Mouse (Mus musculus) thymus, adult 18-20 months (tissue): ENCODE data around the gene Gm13889.

Experiments
- DNase-seq, 2 experiments: peaks; one replicate each; pipeline ENCODE4 v3.0.0; 2022; ENCODE audit warnings: mixed read lengths in 2 of 2

Gm13889 gene

GRCm38 (mm10) chr2:93956908-93957784, at the start of gene Gm13889:
Gene Gm13889 (minus strand): TSS chr2:93957201.
- DNase-seq = peak; percentile 12 to 15

GRCm38 (mm10) chr2:94002331-94002730, 45.3 kb upstream of the Gm13889 start:
- DNase-seq = peak; percentile 30 to 39

DNA sequence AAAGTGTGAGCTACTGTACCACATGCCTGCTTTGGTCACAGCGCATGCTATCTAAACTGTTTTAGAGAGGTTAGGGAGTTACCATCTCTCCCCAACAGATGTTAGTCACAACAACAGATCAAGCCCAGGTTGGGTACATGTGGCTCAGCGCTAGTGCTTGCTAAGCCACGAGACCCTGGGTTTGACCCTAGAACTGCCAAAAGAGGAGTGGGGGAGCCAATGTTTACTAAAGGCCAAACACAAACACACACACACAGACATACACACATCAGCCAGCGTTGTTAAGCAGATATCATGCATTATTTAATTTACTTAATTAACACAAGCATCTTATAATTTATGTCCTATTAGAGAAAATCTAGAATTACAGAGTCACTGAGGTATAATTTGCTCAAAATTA, 44.9 kb upstream of the Gm13889 start:
- no peak for DNase-seq

- DNase-seq = no peak
Observed at GRCm38 (mm10) chr2:94001411-94001810, 44.4 kb upstream of the Gm13889 start.

DNA sequence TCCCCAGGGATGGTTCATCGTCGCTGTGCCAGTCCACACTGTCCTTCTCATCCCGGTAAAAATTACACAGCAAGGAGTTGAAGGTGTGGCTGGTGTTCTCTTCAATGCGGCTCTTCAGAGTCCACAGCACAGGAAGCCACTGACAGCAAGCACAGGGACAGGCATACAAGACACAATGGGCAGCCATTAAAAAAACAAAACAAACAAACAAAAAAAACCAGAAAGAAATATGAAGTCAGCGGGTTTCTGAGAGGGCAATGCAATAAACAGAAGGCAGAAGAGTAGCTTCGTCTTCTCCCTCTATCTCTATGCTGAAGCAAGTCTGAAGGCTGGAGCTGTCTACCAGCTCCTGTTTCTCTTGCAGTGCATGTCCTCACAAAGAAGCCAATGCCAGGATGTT, 39.3 kb upstream of the Gm13889 start, which contains the start of gene Gm27027:
TSS of gene Gm27027 (minus strand) at position 101 of the 400 bp plus-strand sequence.
- DNase-seq = no peak

DNA sequence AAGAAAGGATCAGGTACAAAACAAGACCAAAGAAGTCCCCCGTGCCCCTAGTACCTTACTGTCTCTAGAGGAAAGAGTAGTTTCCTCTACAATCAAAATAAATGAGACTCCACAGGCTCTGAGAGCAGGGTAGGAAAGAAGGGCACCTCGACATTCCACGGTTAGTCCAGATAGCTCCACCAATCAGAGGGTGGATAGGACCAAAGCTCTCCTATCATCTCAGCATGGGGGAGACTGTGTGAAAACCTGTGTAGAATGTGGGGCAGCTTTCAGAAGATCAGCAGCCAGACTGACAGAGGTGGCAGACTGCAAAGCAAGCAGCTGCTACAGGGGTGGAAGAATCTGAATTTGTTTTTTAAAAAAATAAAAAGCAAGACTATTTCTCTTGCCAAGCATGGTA, 35.8 kb upstream of the Gm13889 start:
- no peak for DNase-seq

GRCm38 (mm10) chr2:93992259-93992658, 35.3 kb upstream of the Gm13889 start:
- no peak for DNase-seq

GRCm38 (mm10) chr2:93991336-93991735, 34.3 kb upstream of the Gm13889 start:
- no peak for DNase-seq

GRCm38 (mm10) chr2:93988440-93988839, 31.4 kb upstream of the Gm13889 start:
- DNase-seq = no peak

- no peak for DNase-seq
Observed at GRCm38 (mm10) chr2:93982457-93983235, 25.6 kb upstream of the Gm13889 start.

GRCm38 (mm10) chr2:93979249-93980120, 22.5 kb upstream of the Gm13889 start:
- DNase-seq = no peak

- DNase-seq = peak; percentile 12 to 20
Observed at GRCm38 (mm10) chr2:93976436-93977252, 19.6 kb upstream of the Gm13889 start.

DNA sequence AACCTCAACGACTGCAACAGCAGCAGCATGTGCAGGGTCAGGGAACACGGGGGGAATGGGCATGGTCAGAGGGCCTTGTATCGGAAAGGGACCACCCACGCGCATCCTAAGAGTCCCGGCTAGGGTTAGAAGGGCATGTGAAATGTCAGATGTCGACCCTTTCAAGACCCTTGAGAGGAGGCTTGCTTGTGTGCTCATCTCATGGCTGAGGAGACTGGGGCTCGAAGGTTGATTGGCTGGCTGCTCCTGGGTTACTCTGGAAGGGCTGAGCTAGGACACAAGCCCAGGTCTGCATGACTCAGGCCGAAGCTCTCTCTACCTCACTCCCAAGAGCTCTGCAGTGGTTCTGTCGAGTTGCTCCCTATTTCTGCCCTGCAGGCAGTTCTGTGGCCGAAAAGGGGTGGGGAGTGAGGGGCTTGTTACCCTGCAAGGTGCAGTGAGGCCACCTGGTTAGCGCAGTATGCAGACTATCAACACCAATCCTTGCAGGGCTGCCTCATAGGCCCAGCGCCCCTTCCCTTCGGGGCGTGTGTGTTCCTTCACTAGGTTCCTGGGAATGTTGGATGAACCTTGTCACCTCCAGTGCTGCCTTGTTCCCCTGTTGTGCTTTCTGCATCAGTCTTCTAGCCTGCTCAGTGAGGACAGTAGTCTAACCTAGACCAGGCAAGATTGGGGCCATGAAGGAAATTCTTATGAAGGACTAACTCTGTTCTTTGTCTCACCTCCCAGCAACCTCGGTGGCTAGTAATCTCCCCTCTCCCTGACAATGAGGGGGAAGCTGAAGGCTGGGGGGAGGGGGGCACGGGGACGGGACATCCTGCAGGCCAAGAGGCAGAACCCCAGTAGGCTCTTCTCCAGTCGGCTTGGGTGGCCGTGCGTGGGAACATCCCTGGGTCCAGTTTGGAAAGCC, 18.8 kb upstream of the Gm13889 start:
- DNase-seq = no peak

GRCm38 (mm10) chr2:93975041-93975440, 18.0 kb upstream of the Gm13889 start:
- no peak for DNase-seq

GRCm38 (mm10) chr2:93971647-93972046, 14.6 kb upstream of the Gm13889 start:
- no peak for DNase-seq

GRCm38 (mm10) chr2:93964494-93965160, 7.6 kb upstream of the Gm13889 start:
- DNase-seq = no peak

GRCm38 (mm10) chr2:93963802-93964201, 6.8 kb upstream of the Gm13889 start:
- no peak for DNase-seq

- DNase-seq = no peak
Observed at GRCm38 (mm10) chr2:93961716-93962115, 4.7 kb upstream of the Gm13889 start.

DNA sequence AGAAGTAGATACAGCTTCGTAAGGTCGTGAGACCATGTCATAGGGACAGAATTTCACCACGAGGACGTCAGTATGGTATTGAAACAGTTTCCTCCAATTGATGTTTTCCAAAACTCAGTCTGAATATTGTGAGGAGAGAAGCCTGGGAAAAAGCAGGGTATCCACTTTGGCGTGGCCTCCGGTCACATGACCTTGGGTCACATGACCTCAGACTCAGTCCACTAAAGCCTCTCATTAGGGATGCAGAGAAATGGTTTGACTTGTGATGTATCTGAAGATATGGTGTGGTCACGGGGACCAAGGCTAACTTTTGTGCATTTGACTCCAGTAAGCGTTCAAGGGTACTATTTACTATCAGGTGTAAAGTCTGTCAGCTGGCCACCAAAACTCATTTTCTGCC, 2.3 kb upstream of the Gm13889 start:
- DNase-seq = no peak

- no peak for DNase-seq
Observed at GRCm38 (mm10) chr2:93958216-93958615, 1.2 kb upstream of the Gm13889 start.
